Mouse (Mus musculus) activated CD4-positive, CD25-positive, alpha-beta regulatory T cell, adult 4 months (primary cell): ENCODE data around the gene Kremen2. TPM values are rescaled to one million over a fixed set of nuclear protein-coding genes. Genes with fewer than 3 reads are reported as not detected.

ENCODE experiments used
- ATAC-seq: one replicate; pipeline ENCODE4 v1.8.0; 2017
- polyA plus RNA-seq, 2 experiments: library from polyadenylated mRNA; unstranded; fragments of 100-300 nt; shearing (Covaris generic); gene quantifications; one replicate each; pipeline ENCODE4 v1.2.1; 2017

Gene Kremen2
- polyA plus RNA-seq, 2 experiments from 2014 or later: 0.71 to 1.2 TPM

GRCm38 (mm10) chr17:23758801-23759200 lies 13.2 kb upstream of the Kremen2 start:
- no peak for ATAC-seq

- no peak for ATAC-seq
These were observed 11.9 kb upstream of the Kremen2 start for GRCm38 (mm10) chr17:23757581-23757980.

GRCm38 (mm10) chr17:23755689-23756088 lies 10.1 kb upstream of the Kremen2 start:
- no peak for ATAC-seq

GRCm38 (mm10) chr17:23749400-23750191 lies 4.0 kb upstream of the Kremen2 start:
- ATAC-seq: no peak

- peak; percentile 60 for ATAC-seq
These were observed 3.2 kb upstream of the Kremen2 start for GRCm38 (mm10) chr17:23748631-23749391.

GRCm38 (mm10) chr17:23748026-23748425 lies 2.4 kb upstream of the Kremen2 start:
- ATAC-seq: peak; percentile 12

- ATAC-seq: no peak
These were observed 1.8 kb upstream of the Kremen2 start for GRCm38 (mm10) chr17:23747471-23747870.

- ATAC-seq: no peak
These were observed 1.1 kb upstream of the Kremen2 start for GRCm38 (mm10) chr17:23746767-23747166.

GRCm38 (mm10) chr17:23746311-23746710 lies 678 bp upstream of the Kremen2 start:
- no peak for ATAC-seq

GRCm38 (mm10) chr17:23744651-23745050 lies 982 bp downstream of the Kremen2 start:
- ATAC-seq: no peak

- ATAC-seq: no peak
These were observed 1.6 kb downstream of the Kremen2 start for GRCm38 (mm10) chr17:23744076-23744475.

- ATAC-seq: no peak
These were observed 2.7 kb downstream of the Kremen2 start for GRCm38 (mm10) chr17:23742941-23743340.

- ATAC-seq: peak; percentile 38
These were observed 3.3 kb downstream of the Kremen2 start for GRCm38 (mm10) chr17:23742210-23742793.

- ATAC-seq: no peak
These were observed 4.0 kb downstream of the Kremen2 start for GRCm38 (mm10) chr17:23741359-23742209.

- ATAC-seq: peak; percentile 11
These were observed 5.0 kb downstream of the Kremen2 start, which contains the start of gene Paqr4 for GRCm38 (mm10) chr17:23740598-23741021. Gene Paqr4 (minus strand): TSS chr17:23740867.

- ATAC-seq: peak; percentile 80
These were observed 5.5 kb downstream of the Kremen2 start for GRCm38 (mm10) chr17:23740136-23740584.

GRCm38 (mm10) chr17:23739202-23740135 lies 6.2 kb downstream of the Kremen2 start:
- peak; percentile 15 for ATAC-seq

- no peak for ATAC-seq
These were observed 6.8 kb downstream of the Kremen2 start for GRCm38 (mm10) chr17:23738836-23739201.

GRCm38 (mm10) chr17:23737493-23738445 lies 7.9 kb downstream of the Kremen2 start:
- ATAC-seq: no peak

- no peak for ATAC-seq
These were observed 11.3 kb downstream of the Kremen2 start for GRCm38 (mm10) chr17:23734341-23734740.
